Mouse (Mus musculus) erythroblast, embryonic 14.5 days (primary cell): ENCODE results near the gene Atxn7. TPM values are rescaled to one million over a fixed set of nuclear protein-coding genes. Genes with fewer than 3 reads are reported as not detected.

Source experiments
- H3K27me3 ChIP-seq: 2 replicates; pipeline ENCODE4 v1.6.1; 2012; ENCODE audit warnings: inconsistent platforms; ENCODE audit not compliant: control insufficient read depth
- H3K36me3 ChIP-seq: 2 replicates; pipeline ENCODE4 v1.6.1; 2012; ENCODE audit warnings: mild to moderate bottlenecking, inconsistent platforms; ENCODE audit not compliant: control insufficient read depth
- H3K4me1 ChIP-seq: 2 replicates; pipeline ENCODE4 v1.6.1; 2012; ENCODE audit warnings: inconsistent platforms; ENCODE audit not compliant: control insufficient read depth
- H3K4me3 ChIP-seq: replicated peaks from 2 replicates; pipeline ENCODE3; 2012; ENCODE audit warnings: moderate library complexity, mild to moderate bottlenecking, inconsistent platforms
- H3K9me3 ChIP-seq: 2 replicates; pipeline ENCODE4 v1.6.1; 2012; ENCODE audit warnings: low read length, inconsistent platforms, mixed read lengths; ENCODE audit not compliant: control insufficient read depth
- GATA1 ChIP-seq: IDR thresholded peaks from 2 replicates; pipeline ENCODE4 v1.6.1; 2012; ENCODE audit warnings: low read length, inconsistent platforms, mixed read lengths
- TAL1 ChIP-seq: IDR thresholded peaks from 3 replicates; pipeline ENCODE4 v1.6.1; 2012; ENCODE audit warnings: low read length, inconsistent platforms, mixed read lengths
- polyA plus RNA-seq: library from polyadenylated mRNA; stranded (reverse); fragments of >175 nt; gene quantifications from 2 replicates; pipeline ENCODE4 v1.2.3, GENCODE M21; 2012

Atxn7 gene
- polyA plus RNA-seq, 1 experiment: 0.09 TPM

- Histone ChIP-seq H3K27me3 (no peaks in the 10 kb centered on the region), H3K4me1 (peaks cover 25% of the 10 kb centered on the region), H3K36me3 (peaks cover 27% of the 10 kb centered on the region), H3K9me3 (no peaks in the 10 kb centered on the region), H3K4me3 (no peak overlapping the region)
- no peak for TF ChIP-seq GATA1
Observed at GRCm38 (mm10) chr14:14088016-14088791, 127.0 kb downstream of the Atxn7 start.

GRCm38 (mm10) chr14:14090571-14090970 lies 129.3 kb downstream of the Atxn7 start:
- no peaks in the 10 kb centered on the region for H3K27me3 ChIP-seq
- H3K36me3 ChIP-seq: peaks cover 34% of the 10 kb centered on the region
- no peaks in the 10 kb centered on the region for H3K9me3 ChIP-seq
- peaks cover 25% of the 10 kb centered on the region for H3K4me1 ChIP-seq
- TF ChIP-seq GATA1: no peak
- TF ChIP-seq TAL1: no peak
- no peak overlapping the region for H3K4me3 ChIP-seq

GRCm38 (mm10) chr14:14098330-14098980 lies 137.2 kb downstream of the Atxn7 start:
- TF ChIP-seq GATA1: no peak
- no peak for TF ChIP-seq TAL1
- H3K9me3 ChIP-seq: no peaks in the 10 kb centered on the region
- H3K4me1 ChIP-seq: no peaks in the 10 kb centered on the region
- H3K27me3 ChIP-seq: no peaks in the 10 kb centered on the region
- H3K36me3 ChIP-seq: peaks cover 46% of the 10 kb centered on the region
- H3K4me3 ChIP-seq: no peak overlapping the region

GRCm38 (mm10) chr14:14100773-14101280 lies 139.6 kb downstream of the Atxn7 start:
- Histone ChIP-seq H3K4me3 (no peak overlapping the region), H3K36me3 (peaks cover 37% of the 10 kb centered on the region), H3K27me3 (no peaks in the 10 kb centered on the region), H3K4me1 (no peaks in the 10 kb centered on the region; the same call in 1 of the 2 replicates), H3K9me3 (no peaks in the 10 kb centered on the region)
- no peak for TF ChIP-seq GATA1
- no peak for TF ChIP-seq TAL1

GRCm38 (mm10) chr14:14101296-14101695 lies 140.1 kb downstream of the Atxn7 start:
- Histone ChIP-seq H3K4me1 (no peaks in the 10 kb centered on the region; the same call in 1 of the 2 replicates), H3K4me3 (no peak overlapping the region), H3K27me3 (no peaks in the 10 kb centered on the region), H3K9me3 (no peaks in the 10 kb centered on the region), H3K36me3 (peaks cover 33% of the 10 kb centered on the region)
- no peak for TF ChIP-seq GATA1
- no peak for TF ChIP-seq TAL1

- no peaks in the 10 kb centered on the region for H3K9me3 ChIP-seq
- peaks cover 22% of the 10 kb centered on the region for H3K36me3 ChIP-seq
- H3K4me3 ChIP-seq: no peak overlapping the region
- TF ChIP-seq GATA1 (no peak), TAL1 (no peak)
- H3K27me3 ChIP-seq: no peaks in the 10 kb centered on the region
- no peaks in the 10 kb centered on the region; the same call in 1 of the 2 replicates for H3K4me1 ChIP-seq
Observed at GRCm38 (mm10) chr14:14104213-14104929, 143.1 kb downstream of the Atxn7 start.

GRCm38 (mm10) chr14:14104930-14105318 lies 143.7 kb downstream of the Atxn7 start:
- no peak for TF ChIP-seq TAL1
- TF ChIP-seq GATA1: no peak
- Histone ChIP-seq H3K36me3 (peaks cover 18% of the 10 kb centered on the region), H3K4me3 (no peak overlapping the region), H3K27me3 (no peaks in the 10 kb centered on the region), H3K9me3 (no peaks in the 10 kb centered on the region), H3K4me1 (no peaks in the 10 kb centered on the region; the same call in 1 of the 2 replicates)

- no peaks in the 10 kb centered on the region for H3K27me3 ChIP-seq
- H3K9me3 ChIP-seq: no peaks in the 10 kb centered on the region
- peaks cover 53% of the 10 kb centered on the region for H3K36me3 ChIP-seq
- no peak overlapping the region for H3K4me3 ChIP-seq
- no peaks in the 10 kb centered on the region for H3K4me1 ChIP-seq
- no peak for TF ChIP-seq TAL1
- no peak for TF ChIP-seq GATA1
Observed at GRCm38 (mm10) chr14:14110710-14111109, 149.5 kb downstream of the Atxn7 start.
